Mouse (Mus musculus): ENCODE data around the gene Mon1b. TPM values are rescaled to one million over a fixed set of nuclear protein-coding genes. Genes with fewer than 3 reads are reported as not detected.

The Mon1b gene
- 6.1 and 7.7 TPM in 2 replicates for polyA plus RNA-seq (2015; fragmentation: Nextera tagmentation; extraction: Ambion mirVana)

GRCm38 (mm10) chr8:113634670-113635591 is at the start of gene Mon1b:
Gene Mon1b (plus strand): TSS chr8:113635587.

GRCm38 (mm10) chr8:113642926-113643325 is 7.5 kb downstream of the Mon1b start, which contains the start of gene Syce1l:
Gene Syce1l (plus strand): TSS chr8:113643213.

Other genes starting within 250 kb of the Mon1b start
- 0.43 TPM in 1 of 2 replicates, not detected in the other for gene Syce1l, start 7.6 kb downstream of the Mon1b start, polyA plus RNA-seq (2015; fragmentation: Nextera tagmentation; extraction: Ambion mirVana)
- 2.5 and 3.3 TPM in 2 replicates for gene Adamts18, start 213.2 kb downstream of the Mon1b start, polyA plus RNA-seq (2015; fragmentation: Nextera tagmentation; extraction: Ambion mirVana)

All from neural tube, postnatal 0 days (tissue).